22 mouse cellular contexts compared by ENCODE assay signal in genomic region chr8:116320014-116320680, GRCm38 (mm10).
DNase-seq lines count a peak whose midpoint lies in the region; ATAC-seq and TF ChIP-seq lines count a peak whose summit lies in the region.
"Had no signal": no experiment of that assay in that cellular context is flagged by ENCODE, and none has a peak within 500 bp of the region (broad histone marks: within the 10 kb centered on the region; RNA-seq: fewer than 3 reads in every experiment).

No protein-coding gene starts in this region.

- no peak overlapping the region for H3K4me2 ChIP-seq in kidney, embryonic 15.5 days
- H3K4me2 ChIP-seq in kidney, postnatal 0 days (ENCODE audit: low read length), result no peak overlapping the region
- H3K4me2 ChIP-seq: embryonic facial prominence, embryonic 13.5 days; embryonic facial prominence, embryonic 15.5 days; forebrain, embryonic 12.5 days had no signal

- WGBS in kidney, embryonic 15.5 days, result 41% methylated on average over 13 of the region's 13 CpGs
- WGBS in kidney, adult 2 months, result 49% methylated on average over 13 of the region's 13 CpGs
- WGBS in kidney, postnatal 0 days, result 41% methylated on average over 13 of the region's 13 CpGs

- no peaks in the 10 kb centered on the region for H3K27me3 ChIP-seq in kidney, embryonic 15.5 days
- H3K27me3 ChIP-seq in kidney, adult 2 months (replicated peaks; ENCODE audit: control insufficient read depth, insufficient read depth, low read length), result no peaks in the 10 kb centered on the region
- H3K27me3 ChIP-seq in kidney, postnatal 0 days (ENCODE audit: insufficient read depth, low read length), result no peaks in the 10 kb centered on the region
- H3K27me3 ChIP-seq: embryonic facial prominence, embryonic 13.5 days; embryonic facial prominence, embryonic 15.5 days; forebrain, embryonic 12.5 days had no signal

- DNase-seq in kidney, adult 2 months, result no peak
- peak; percentile 64 for DNase-seq in kidney, postnatal 0 days (ENCODE audit: low spot score)
- no peak for DNase-seq in kidney, postnatal 14 days
- peak; percentile 11 to 26 for DNase-seq in kidney, postnatal 4 days
- DNase-seq in kidney, adult 18-20 months, result no peak
- DNase-seq: adrenal gland, adult 2 months; adrenal gland, postnatal 10 days; adrenal gland, postnatal 25 days; cerebellum, adult 11 months; cerebellum, adult 18-20 months; cerebellum, adult 8-10 months; cerebellum, adult 9-11 months; cerebellum, postnatal 14 days; cerebellum, postnatal 36 days; embryo, embryonic 11 days had no signal

- TF ChIP-seq CTCF in kidney, adult 2 months (conservative IDR thresholded peaks at IDR 0.05; ENCODE audit: insufficient read depth, insufficient read length, low read depth, low read length), result no peak
- TF ChIP-seq CTCF in kidney, postnatal 0 days (IDR thresholded peaks at IDR 0.05; ENCODE audit: low read depth), result no peak

- TF ChIP-seq POLR2A in kidney, adult 2 months (IDR thresholded peaks at IDR 0.05; ENCODE audit: low read depth, low read length), result no peak

- peak; percentile 75 for ATAC-seq in kidney, embryonic 15.5 days (replicated peaks; ENCODE audit: low FRiP score)
- peak; percentile 77 for ATAC-seq in kidney, postnatal 0 days (replicated peaks; ENCODE audit: low FRiP score, low read depth)
- ATAC-seq: forebrain, embryonic 14.5 days had no signal

- H3K9ac ChIP-seq in kidney, embryonic 15.5 days, result no peak overlapping the region
- no peak overlapping the region for H3K9ac ChIP-seq in kidney, postnatal 0 days (ENCODE audit: low read depth, low read length)
- H3K9ac ChIP-seq: embryonic facial prominence, embryonic 13.5 days; embryonic facial prominence, embryonic 15.5 days; forebrain, embryonic 12.5 days had no signal

- H3K36me3 ChIP-seq in kidney, embryonic 15.5 days, result no peaks in the 10 kb centered on the region
- no peaks in the 10 kb centered on the region for H3K36me3 ChIP-seq in kidney, adult 2 months (ENCODE audit: control insufficient read depth, insufficient read depth, low read length)
- no peaks in the 10 kb centered on the region for H3K36me3 ChIP-seq in kidney, postnatal 0 days (ENCODE audit: insufficient read depth, low read length)
- H3K36me3 ChIP-seq: embryonic facial prominence, embryonic 13.5 days; embryonic facial prominence, embryonic 15.5 days; forebrain, embryonic 10.5 days; forebrain, embryonic 12.5 days had no signal

- no peak overlapping the region for H3K4me3 ChIP-seq in kidney, embryonic 15.5 days (replicated peaks)
- H3K4me3 ChIP-seq in kidney, adult 2 months (ENCODE audit: insufficient read depth, low read depth, low read length), result no peak overlapping the region
- H3K4me3 ChIP-seq in kidney, postnatal 0 days (replicated peaks; ENCODE audit: low read depth, low read length), result no peak overlapping the region
- H3K4me3 ChIP-seq: embryonic facial prominence, embryonic 13.5 days; embryonic facial prominence, embryonic 15.5 days; erythroblast, embryonic 14.5 days; forebrain, embryonic 10.5 days; forebrain, embryonic 12.5 days had no signal

- H3K4me1 ChIP-seq in kidney, embryonic 15.5 days, result peaks cover 11% of the 10 kb centered on the region
- H3K4me1 ChIP-seq in kidney, adult 2 months (ENCODE audit: control insufficient read depth, insufficient read depth, low read length), result no peaks in the 10 kb centered on the region
- H3K4me1 ChIP-seq in kidney, postnatal 0 days (replicated peaks; ENCODE audit: insufficient read depth, low read length), result no peaks in the 10 kb centered on the region
- H3K4me1 ChIP-seq: embryonic facial prominence, embryonic 13.5 days; embryonic facial prominence, embryonic 15.5 days had no signal

- no peaks in the 10 kb centered on the region for H3K9me3 ChIP-seq in kidney, embryonic 15.5 days (replicated peaks)
- H3K9me3 ChIP-seq in kidney, postnatal 0 days (replicated peaks; ENCODE audit: low read length), result no peaks in the 10 kb centered on the region
- H3K9me3 ChIP-seq: embryonic facial prominence, embryonic 13.5 days; embryonic facial prominence, embryonic 15.5 days; forebrain, embryonic 10.5 days; forebrain, embryonic 12.5 days had no signal

- peak overlapping the region; percentile 41; the same call in 1 of the 2 replicates for H3K27ac ChIP-seq in kidney, embryonic 15.5 days
- no peak overlapping the region for H3K27ac ChIP-seq in kidney, adult 2 months (ENCODE audit: insufficient read depth, low read depth, low read length)
- H3K27ac ChIP-seq in kidney, postnatal 0 days, result 0 out of 2 replicates have a peak overlapping the region, but pooled peaks have one; percentile 15
- H3K27ac ChIP-seq: embryonic facial prominence, embryonic 13.5 days; embryonic facial prominence, embryonic 15.5 days; forebrain, embryonic 10.5 days; forebrain, embryonic 12.5 days had no signal

Comparison
In these comparisons a context has a peak if more than half of its experiments do, and no peak if none do; other contexts are left out.
1. DNase-seq: peak in kidney, postnatal 0 days (single experiment) and kidney, postnatal 4 days (2 of 2); none in kidney, adult 2 months (single experiment), kidney, postnatal 14 days (single experiment) and kidney, adult 18-20 months (single experiment).